Mouse (Mus musculus) spleen, adult 10 weeks (tissue): Measurements from ENCODE around the gene Gm21961. TPM values are rescaled to one million over a fixed set of nuclear protein-coding genes. Genes with fewer than 3 reads are reported as not detected.

ENCODE experiments used
- polyA plus RNA-seq: library from polyadenylated mRNA; stranded (reverse); fragments of 350-450 nt; fragmentation: Illumina TruSeq; extraction: RNeasy Lipid Tissue Mini Kit (QIAGEN cat#74804); gene quantifications from one replicate; pipeline ENCODE4 v1.2.3, GENCODE M21; 2015; ENCODE audit warnings: low replicate concordance; ENCODE audit not compliant: insufficient read depth

The Gm21961 gene
- not detected for polyA plus RNA-seq

DNA sequence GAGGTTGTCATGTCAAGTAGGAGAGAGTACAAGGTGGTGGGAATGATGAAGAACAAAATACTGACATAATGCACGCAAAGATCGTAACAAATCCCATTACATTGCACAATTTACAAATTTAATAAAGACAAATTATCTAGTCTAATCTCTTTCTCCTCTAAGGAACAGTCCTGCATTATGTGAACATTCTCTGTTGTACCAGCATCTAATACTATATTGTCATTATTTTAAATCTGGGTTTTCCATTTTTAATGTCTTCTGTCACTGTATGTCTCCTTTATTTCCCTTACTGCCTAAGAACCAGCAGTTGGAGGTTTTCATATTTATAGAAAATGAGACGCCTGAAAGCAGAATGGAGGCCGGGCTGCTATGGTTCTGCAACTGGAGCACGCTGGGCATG lies at the start of gene Gm21961:
Gene Gm21961, minus strand, starts transcription at position 101 of the 400 bp plus-strand sequence.

Other genes with a start within 250 kb of the Gm21961 start
- gene Gm21798, start 197.2 kb downstream of the Gm21961 start, polyA plus RNA-seq, result not detected